14 mouse cellular contexts compared by ENCODE assay signal in genomic region chr4:84189315-84189714, GRCm38 (mm10).
"Had no signal": no experiment of that assay in that cellular context is flagged by ENCODE, and none has a peak within 500 bp of the region (broad histone marks: within the 10 kb centered on the region; RNA-seq: fewer than 3 reads in every experiment).

No protein-coding gene starts in this region.

- H3K27ac ChIP-seq: layer of hippocampus, adult 2 months; left cerebral cortex, adult 2 months; limb, embryonic 15.5 days; liver, embryonic 12.5 days; midbrain, embryonic 15.5 days; stomach, postnatal 0 days had no signal

- H3K27me3 ChIP-seq: limb, embryonic 15.5 days; liver, embryonic 12.5 days; midbrain, embryonic 15.5 days had no signal

- H3K9me3 ChIP-seq: limb, embryonic 15.5 days; liver, embryonic 12.5 days; midbrain, embryonic 15.5 days had no signal

- H3K4me1 ChIP-seq: liver, embryonic 12.5 days; midbrain, embryonic 15.5 days had no signal

- H3K36me3 ChIP-seq: limb, embryonic 15.5 days; liver, embryonic 12.5 days; midbrain, embryonic 15.5 days had no signal

- DNase-seq: kidney, adult 18-20 months; lung, embryonic 14.5 days; lung, postnatal 10 days; lung, postnatal 4 days; right cerebral cortex, adult 18-20 months; right cerebral cortex, postnatal 25 days; thymus, postnatal 4 days had no signal

- H3K9ac ChIP-seq: limb, embryonic 15.5 days; liver, embryonic 12.5 days; lung, embryonic 14.5 days; midbrain, embryonic 15.5 days had no signal

- ATAC-seq: liver, embryonic 12.5 days; midbrain, embryonic 15.5 days had no signal

- H3K4me2 ChIP-seq: limb, embryonic 15.5 days; liver, embryonic 12.5 days; lung, embryonic 14.5 days; midbrain, embryonic 11.5 days; midbrain, embryonic 15.5 days had no signal

- H3K4me3 ChIP-seq: layer of hippocampus, adult 2 months; left cerebral cortex, adult 2 months; limb, embryonic 15.5 days; liver, embryonic 12.5 days; midbrain, embryonic 15.5 days had no signal
